Mouse (Mus musculus) mouse trophoblast stem cell (cell line): ENCODE results near the gene Padi2.

Experiments
- in situ Hi-C, 2 experiments: fragments of 300-500 bp; cut with MseI, MboI; formaldehyde crosslinking; loops; 2 replicates in 1 of 2; 3 replicates in 1 of 2; pipeline ENCODE4 v1.15.1; 2025

Padi2 gene

GRCm38 (mm10) chr4:140983442-140983841 is 77.3 kb downstream of the Padi2 start:
- in situ Hi-C loops: no loop called here

- in situ Hi-C loops: no loop called here
These were observed 78.4 kb downstream of the Padi2 start for GRCm38 (mm10) chr4:140984544-140984943.

GRCm38 (mm10) chr4:140986024-140986710 is 80.0 kb downstream of the Padi2 start:
- in situ Hi-C loops: no loop called here

GRCm38 (mm10) chr4:140986711-140987395 is 80.7 kb downstream of the Padi2 start, which contains the start of gene Atp13a2:
Gene Atp13a2, plus strand, starts transcription at chr4:140986873.
- in situ Hi-C loops: no loop called here

- in situ Hi-C loops: no loop called here
These were observed 81.3 kb downstream of the Padi2 start for GRCm38 (mm10) chr4:140987476-140987875.

- in situ Hi-C loops: no loop called here
These were observed 82.7 kb downstream of the Padi2 start for GRCm38 (mm10) chr4:140988706-140989290.

GRCm38 (mm10) chr4:140989447-140989846 is 83.3 kb downstream of the Padi2 start:
- in situ Hi-C loops: no loop called here

GRCm38 (mm10) chr4:140992215-140992614 is 86.1 kb downstream of the Padi2 start:
- in situ Hi-C loops: no loop called here

GRCm38 (mm10) chr4:140993846-140994245 is 87.7 kb downstream of the Padi2 start:
- in situ Hi-C loops: no loop called here

- in situ Hi-C loops: no loop called here
These were observed 89.7 kb downstream of the Padi2 start for GRCm38 (mm10) chr4:140995811-140996210.

GRCm38 (mm10) chr4:140996812-140997211 is 90.7 kb downstream of the Padi2 start:
- in situ Hi-C loops: no loop called here
